Mouse (Mus musculus): ENCODE results near the gene Mpg.

The Mpg gene

GRCm38 (mm10) chr11:32201922-32202685, 24.2 kb upstream of the Mpg start:
- no peak for DNase-seq (ENCODE audit: low spot score)

- peak; percentile 96 for DNase-seq (ENCODE audit: low spot score)
Observed at GRCm38 (mm10) chr11:32205058-32205873, 21.0 kb upstream of the Mpg start, which contains the start of gene Snrnp25. Gene Snrnp25, plus strand, starts transcription at chr11:32205415.

- no peak for DNase-seq (ENCODE audit: low spot score)
Observed at GRCm38 (mm10) chr11:32210623-32211022, 15.7 kb upstream of the Mpg start.

GRCm38 (mm10) chr11:32215372-32216162, 10.7 kb upstream of the Mpg start:
- no peak for DNase-seq (ENCODE audit: low spot score)

- DNase-seq (ENCODE audit: low spot score): no peak
Observed at GRCm38 (mm10) chr11:32216851-32217250, 9.5 kb upstream of the Mpg start.

GRCm38 (mm10) chr11:32218501-32219050, 7.7 kb upstream of the Mpg start:
- no peak for DNase-seq (ENCODE audit: low spot score)

GRCm38 (mm10) chr11:32219287-32219686, 7.0 kb upstream of the Mpg start:
- no peak for DNase-seq (ENCODE audit: low spot score)

- peak; percentile 33 for DNase-seq (ENCODE audit: low spot score)
Observed at GRCm38 (mm10) chr11:32220607-32221224, 5.6 kb upstream of the Mpg start.

- DNase-seq (ENCODE audit: low spot score): peak; percentile 50
Observed at GRCm38 (mm10) chr11:32221225-32221950, 4.9 kb upstream of the Mpg start.

GRCm38 (mm10) chr11:32221951-32222409, 4.3 kb upstream of the Mpg start, which contains the start of gene Rhbdf1:
Gene Rhbdf1, minus strand, starts transcription at chr11:32222300.
- DNase-seq (ENCODE audit: low spot score): peak; percentile 33

GRCm38 (mm10) chr11:32222570-32223194, 3.6 kb upstream of the Mpg start:
- DNase-seq (ENCODE audit: low spot score): no peak

GRCm38 (mm10) chr11:32223297-32223967, 2.9 kb upstream of the Mpg start:
- no peak for DNase-seq (ENCODE audit: low spot score)

- DNase-seq (ENCODE audit: low spot score): peak; percentile 66
Observed at GRCm38 (mm10) chr11:32224468-32225139, 1.7 kb upstream of the Mpg start.

GRCm38 (mm10) chr11:32225222-32226104, 842 bp upstream of the Mpg start:
- DNase-seq (ENCODE audit: low spot score): no peak

GRCm38 (mm10) chr11:32227041-32227440, 736 bp downstream of the Mpg start:
- no peak for DNase-seq (ENCODE audit: low spot score)

GRCm38 (mm10) chr11:32227555-32227954, 1.2 kb downstream of the Mpg start:
- no peak for DNase-seq (ENCODE audit: low spot score)

GRCm38 (mm10) chr11:32228292-32228845, 2.1 kb downstream of the Mpg start:
- peak; percentile 60 for DNase-seq (ENCODE audit: low spot score)

- DNase-seq (ENCODE audit: low spot score): no peak
Observed at GRCm38 (mm10) chr11:32230220-32230619, 3.9 kb downstream of the Mpg start.

Data from testis, postnatal 14 days (tissue).